Mouse (Mus musculus): ENCODE data around the gene Daw1. TPM values are rescaled to one million over a fixed set of nuclear protein-coding genes. Genes with fewer than 3 reads are reported as not detected.

Daw1 gene
- polyA plus RNA-seq, 1 experiment from 2014 or later = 0.08 TPM

DNA sequence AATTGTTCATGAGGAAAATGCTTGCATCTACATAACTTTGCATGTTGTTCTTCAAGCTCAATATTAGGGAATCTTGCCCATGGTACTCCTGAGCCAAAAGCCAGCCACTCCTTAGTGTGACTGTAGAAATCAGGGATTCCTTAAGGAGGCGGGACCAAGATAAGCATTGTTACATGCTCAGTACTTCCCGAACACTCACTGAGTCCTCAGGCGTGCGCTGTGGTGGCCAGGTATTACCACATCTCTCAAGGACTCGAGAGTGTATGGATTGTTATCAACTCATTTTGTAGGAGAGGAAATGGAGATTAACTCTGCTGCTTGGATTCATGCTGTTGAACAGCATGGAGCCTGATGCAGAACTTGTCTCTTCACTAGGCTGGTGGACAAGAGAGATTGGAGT is 17.5 kb upstream of the Daw1 start:
- ATAC-seq (ENCODE audit: insufficient read depth, low FRiP score, low read depth) = peak; percentile 56; the same call in 1 of the 2 replicates
- H3K9ac ChIP-seq = no peak overlapping the region
- WGBS = 77% methylated on average over 5 of the region's 5 CpGs

DNA sequence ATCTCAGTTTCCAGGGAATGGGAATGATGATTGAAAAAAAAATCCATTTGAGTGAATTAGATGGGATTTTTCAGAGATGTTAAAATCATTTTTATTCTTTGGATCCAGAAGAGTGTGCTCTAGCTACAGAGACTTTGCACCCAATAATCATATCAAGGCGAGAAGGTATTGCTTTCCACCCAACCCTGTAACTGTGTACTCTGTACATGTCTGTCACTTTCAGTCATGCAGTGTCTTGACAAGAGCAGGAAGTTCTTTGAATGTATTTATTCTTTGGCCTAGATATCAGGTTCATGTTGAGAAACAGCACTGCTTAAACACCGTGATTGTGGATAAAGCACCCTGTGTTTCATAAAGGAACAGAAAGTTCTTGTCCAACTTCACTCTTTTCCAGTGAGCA is 13.0 kb upstream of the Daw1 start:
- no peaks in the 10 kb centered on the region for H3K4me1 ChIP-seq
- H3K9ac ChIP-seq = no peak overlapping the region
- peak overlapping the region; percentile 42; the same call in 1 of the 2 replicates for H3K27ac ChIP-seq
- H3K4me3 ChIP-seq (replicated peaks) = no peak overlapping the region
- ATAC-seq (ENCODE audit: insufficient read depth, low FRiP score, low read depth) = peak; percentile 87
- H3K36me3 ChIP-seq = no peaks in the 10 kb centered on the region
- 71% methylated on average over 2 of the region's 2 CpGs for WGBS
- no peaks in the 10 kb centered on the region for H3K27me3 ChIP-seq (replicated peaks)
- no peaks in the 10 kb centered on the region for H3K9me3 ChIP-seq
- no peak overlapping the region for H3K4me2 ChIP-seq

More for the DNA sequence above, 17.5 kb upstream of the Daw1 start:
- Histone ChIP-seq H3K36me3 (no peaks in the 10 kb centered on the region), H3K27ac (no peak overlapping the region), H3K27me3 (replicated peaks) (no peaks in the 10 kb centered on the region), H3K4me1 (no peaks in the 10 kb centered on the region), H3K9me3 (no peaks in the 10 kb centered on the region), H3K4me2 (no peak overlapping the region), H3K4me3 (replicated peaks) (no peak overlapping the region)

DNA sequence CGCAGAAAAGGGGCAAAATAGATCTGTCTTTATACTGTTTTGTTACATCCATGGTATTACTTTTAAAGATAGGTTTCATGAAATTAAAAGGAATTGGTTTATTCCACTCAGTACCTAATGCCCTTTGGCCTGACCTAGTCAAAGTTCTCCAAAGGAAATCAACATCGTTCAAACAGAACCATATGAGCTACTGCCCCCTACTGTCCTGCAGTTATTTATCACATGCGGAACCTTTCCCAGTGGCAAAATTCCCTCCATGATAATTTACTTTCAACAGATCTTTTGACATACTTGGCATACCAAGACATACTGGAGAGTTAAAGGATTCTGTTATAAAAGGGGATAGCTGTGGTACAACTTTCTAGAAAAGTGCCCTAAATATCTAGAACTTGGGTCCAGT is 9.3 kb upstream of the Daw1 start:
- no peak overlapping the region for H3K9ac ChIP-seq
- no peak for ATAC-seq (ENCODE audit: insufficient read depth, low FRiP score, low read depth)
- 63% methylated on average over 3 of the region's 3 CpGs for WGBS

DNA sequence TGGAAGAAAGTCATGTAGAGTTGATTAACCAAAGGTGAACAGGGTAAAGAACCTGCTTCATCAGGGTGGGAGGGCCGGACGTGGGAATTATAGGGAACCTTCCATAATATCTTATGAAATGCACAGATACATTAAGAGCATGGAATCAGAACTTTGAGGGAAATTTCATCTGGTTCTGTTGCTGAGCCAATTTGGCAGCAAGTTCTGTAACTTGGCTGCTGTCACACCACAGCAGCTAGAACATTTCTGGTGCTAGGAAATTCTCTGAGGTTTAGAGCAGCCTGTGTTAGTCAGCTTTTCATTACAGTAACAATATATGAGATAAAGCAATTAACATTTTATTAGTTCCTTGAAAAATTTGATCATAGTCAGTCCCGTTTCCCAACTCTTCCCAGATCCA is 6.6 kb upstream of the Daw1 start:
- H3K9ac ChIP-seq = no peak overlapping the region
- no peak overlapping the region for H3K27ac ChIP-seq
- no peak overlapping the region for H3K4me3 ChIP-seq (replicated peaks)
- H3K36me3 ChIP-seq = no peaks in the 10 kb centered on the region
- H3K9me3 ChIP-seq = no peaks in the 10 kb centered on the region
- 68% methylated on average over 3 of the region's 3 CpGs for WGBS
- H3K27me3 ChIP-seq (replicated peaks) = no peaks in the 10 kb centered on the region
- H3K4me1 ChIP-seq = no peaks in the 10 kb centered on the region
- no peak overlapping the region for H3K4me2 ChIP-seq
- ATAC-seq (ENCODE audit: insufficient read depth, low FRiP score, low read depth) = no peak

More for the DNA sequence above, 9.3 kb upstream of the Daw1 start:
- H3K9me3 ChIP-seq = no peaks in the 10 kb centered on the region
- no peaks in the 10 kb centered on the region for H3K36me3 ChIP-seq
- H3K4me3 ChIP-seq (replicated peaks) = no peak overlapping the region
- H3K4me1 ChIP-seq = no peaks in the 10 kb centered on the region
- H3K4me2 ChIP-seq = no peak overlapping the region
- no peak overlapping the region for H3K27ac ChIP-seq
- H3K27me3 ChIP-seq (replicated peaks) = no peaks in the 10 kb centered on the region

DNA sequence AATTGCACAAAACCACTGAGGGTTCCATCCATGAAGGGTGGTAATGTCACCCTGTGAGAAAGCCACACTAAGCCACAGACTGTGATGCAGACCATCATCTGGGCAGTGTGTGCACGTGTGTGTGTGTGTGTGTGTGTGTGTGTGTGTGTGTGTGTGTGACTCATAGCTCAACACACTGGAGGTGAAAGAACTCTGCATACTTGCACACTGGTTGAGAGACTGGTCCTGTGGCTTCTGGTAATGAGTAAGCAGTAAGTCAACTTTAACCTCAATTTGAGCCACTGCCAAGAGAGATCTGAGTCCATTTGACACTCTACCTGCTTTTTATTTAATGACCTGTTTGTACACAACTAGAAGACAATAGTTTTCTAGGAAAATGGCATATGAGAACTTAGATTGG is 2.7 kb upstream of the Daw1 start:
- Histone ChIP-seq H3K4me2 (no peak overlapping the region), H3K9me3 (no peaks in the 10 kb centered on the region), H3K36me3 (no peaks in the 10 kb centered on the region), H3K4me1 (no peaks in the 10 kb centered on the region), H3K4me3 (replicated peaks) (no peak overlapping the region), H3K9ac (no peak overlapping the region), H3K27ac (no peak overlapping the region), H3K27me3 (replicated peaks) (no peaks in the 10 kb centered on the region)
- no peak for ATAC-seq (ENCODE audit: insufficient read depth, low FRiP score, low read depth)
- WGBS = 65% methylated on average over 1 of the region's 1 CpGs

DNA sequence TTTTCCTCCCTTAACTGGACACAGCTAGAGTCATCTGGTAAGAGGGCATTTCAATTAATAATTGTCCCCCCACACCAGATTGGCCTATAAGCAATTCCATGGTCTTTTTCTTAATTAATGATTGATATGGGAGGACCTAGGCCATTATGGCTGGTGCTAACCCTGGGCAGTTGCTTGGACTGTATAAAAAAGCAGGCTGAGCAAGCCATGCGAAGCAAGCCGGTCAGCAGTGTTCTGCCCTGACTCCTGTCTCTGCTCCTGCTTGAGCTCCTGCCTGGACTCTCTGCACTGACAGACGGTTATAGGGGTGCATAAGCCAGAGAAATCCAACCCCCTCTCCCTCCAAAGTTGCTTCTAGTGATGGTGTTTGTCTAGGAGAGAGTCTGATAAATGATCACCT is 2.1 kb downstream of the Daw1 start:
- no peaks in the 10 kb centered on the region for H3K9me3 ChIP-seq
- H3K36me3 ChIP-seq = no peaks in the 10 kb centered on the region
- no peak overlapping the region for H3K4me2 ChIP-seq
- WGBS = 57% methylated on average over 3 of the region's 3 CpGs
- no peak for ATAC-seq (ENCODE audit: insufficient read depth, low FRiP score, low read depth)
- no peaks in the 10 kb centered on the region for H3K4me1 ChIP-seq
- H3K27me3 ChIP-seq (replicated peaks) = no peaks in the 10 kb centered on the region
- no peak overlapping the region for H3K9ac ChIP-seq
- no peak overlapping the region for H3K27ac ChIP-seq
- H3K4me3 ChIP-seq (replicated peaks) = no peak overlapping the region

DNA sequence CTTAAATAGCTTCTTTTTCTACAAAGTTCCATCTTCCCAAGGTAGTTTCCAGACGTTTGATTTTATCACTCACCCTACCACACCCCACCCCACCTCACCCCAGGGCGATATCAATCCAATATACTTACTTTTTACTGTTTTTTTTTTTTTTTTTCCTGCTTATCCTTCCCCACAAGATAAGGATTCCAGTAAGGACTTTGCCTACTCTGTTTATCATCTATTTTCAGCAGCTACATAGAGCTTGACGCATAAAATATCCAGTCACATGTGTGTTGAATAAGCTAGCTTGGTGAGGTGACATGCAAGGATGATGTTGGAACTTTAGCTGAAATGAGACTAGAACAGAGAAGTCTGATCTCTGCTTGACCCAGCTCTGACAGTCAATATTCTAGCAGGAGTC is 4.5 kb downstream of the Daw1 start:
- 70% methylated on average over 3 of the region's 3 CpGs for WGBS
- no peaks in the 10 kb centered on the region for H3K9me3 ChIP-seq
- H3K27ac ChIP-seq = no peak overlapping the region
- ATAC-seq (ENCODE audit: insufficient read depth, low FRiP score, low read depth) = no peak
- H3K4me1 ChIP-seq = no peaks in the 10 kb centered on the region
- H3K9ac ChIP-seq = no peak overlapping the region
- H3K27me3 ChIP-seq (replicated peaks) = no peaks in the 10 kb centered on the region
- H3K4me2 ChIP-seq = no peak overlapping the region
- no peaks in the 10 kb centered on the region for H3K36me3 ChIP-seq
- no peak overlapping the region for H3K4me3 ChIP-seq (replicated peaks)

DNA sequence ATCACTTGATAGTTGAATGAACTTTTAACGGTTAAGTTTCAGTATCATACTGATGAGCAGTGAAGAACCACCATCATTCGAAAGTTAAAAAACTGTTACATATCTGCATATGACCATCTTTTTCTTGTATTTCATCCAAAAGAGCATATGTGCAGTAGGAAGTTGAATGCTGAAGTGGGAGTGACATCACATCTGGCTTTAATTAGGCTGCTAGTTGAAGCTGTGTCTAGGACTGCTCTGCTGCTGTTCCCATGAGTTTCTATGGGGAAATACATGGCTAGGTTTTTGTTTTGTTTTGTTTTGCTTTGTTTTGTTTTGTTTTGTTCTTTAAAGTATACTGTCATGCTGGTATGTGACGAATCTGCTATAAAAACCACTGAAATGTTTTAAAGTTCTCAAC is 9.6 kb downstream of the Daw1 start:
- Histone ChIP-seq H3K4me2 (no peak overlapping the region), H3K27me3 (replicated peaks) (no peaks in the 10 kb centered on the region), H3K9me3 (no peaks in the 10 kb centered on the region), H3K4me1 (no peaks in the 10 kb centered on the region), H3K36me3 (no peaks in the 10 kb centered on the region), H3K9ac (no peak overlapping the region), H3K4me3 (replicated peaks) (no peak overlapping the region), H3K27ac (no peak overlapping the region)
- 82% methylated on average over 3 of the region's 3 CpGs for WGBS
- ATAC-seq (ENCODE audit: insufficient read depth, low FRiP score, low read depth) = no peak

DNA sequence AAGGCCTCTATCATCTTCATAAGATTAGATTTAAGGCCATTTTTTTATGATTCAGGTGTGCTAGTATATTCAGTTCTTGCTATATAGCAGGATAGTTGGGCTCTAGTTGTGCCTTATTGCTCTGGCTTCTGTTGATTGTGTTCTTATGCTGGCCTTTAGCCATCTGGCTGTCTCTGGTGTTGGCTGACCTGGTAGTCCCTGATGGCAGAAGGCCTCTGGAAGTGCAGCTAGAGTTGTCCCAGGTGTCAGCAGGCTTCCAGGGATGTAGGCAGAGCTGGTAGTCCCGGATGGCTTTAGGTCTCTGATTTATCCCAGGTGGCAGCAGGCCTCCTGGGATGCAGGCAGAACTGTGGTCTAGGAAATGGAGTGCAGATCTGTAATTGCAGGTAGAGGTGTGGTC is 16.4 kb downstream of the Daw1 start:
- Histone ChIP-seq H3K27ac (no peak overlapping the region), H3K4me1 (no peaks in the 10 kb centered on the region), H3K4me3 (replicated peaks) (no peak overlapping the region), H3K36me3 (no peaks in the 10 kb centered on the region), H3K27me3 (replicated peaks) (no peaks in the 10 kb centered on the region), H3K4me2 (no peak overlapping the region), H3K9ac (no peak overlapping the region), H3K9me3 (no peaks in the 10 kb centered on the region)
- ATAC-seq (ENCODE audit: insufficient read depth, low FRiP score, low read depth) = no peak
- 49% methylated on average over 1 of the region's 1 CpGs for WGBS

DNA sequence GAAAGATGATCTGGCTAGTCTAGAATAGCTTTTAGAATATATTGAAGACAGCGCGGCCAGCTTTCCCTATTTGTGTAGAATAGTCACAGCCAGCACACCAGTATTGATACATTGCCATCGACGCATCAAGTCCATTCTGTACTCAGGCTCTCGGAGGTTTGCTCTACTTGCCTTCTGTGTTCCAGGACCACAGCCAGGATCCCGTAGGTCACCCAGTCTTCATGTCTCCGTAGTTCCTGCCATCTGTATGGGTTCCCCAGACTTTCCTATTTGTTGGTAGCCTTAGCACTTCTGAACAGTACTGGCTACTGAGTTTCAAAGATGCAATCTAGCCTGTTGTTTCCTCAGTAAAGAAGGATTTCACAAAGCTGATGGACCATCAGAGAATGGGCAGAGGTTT is 20.0 kb downstream of the Daw1 start:
- Histone ChIP-seq H3K4me1 (no peaks in the 10 kb centered on the region), H3K27me3 (replicated peaks) (no peaks in the 10 kb centered on the region), H3K4me2 (no peak overlapping the region), H3K9ac (no peak overlapping the region), H3K27ac (no peak overlapping the region), H3K36me3 (no peaks in the 10 kb centered on the region), H3K4me3 (replicated peaks) (no peak overlapping the region), H3K9me3 (no peaks in the 10 kb centered on the region)
- WGBS = 86% methylated on average over 7 of the region's 7 CpGs
- ATAC-seq (ENCODE audit: insufficient read depth, low FRiP score, low read depth) = no peak

DNA sequence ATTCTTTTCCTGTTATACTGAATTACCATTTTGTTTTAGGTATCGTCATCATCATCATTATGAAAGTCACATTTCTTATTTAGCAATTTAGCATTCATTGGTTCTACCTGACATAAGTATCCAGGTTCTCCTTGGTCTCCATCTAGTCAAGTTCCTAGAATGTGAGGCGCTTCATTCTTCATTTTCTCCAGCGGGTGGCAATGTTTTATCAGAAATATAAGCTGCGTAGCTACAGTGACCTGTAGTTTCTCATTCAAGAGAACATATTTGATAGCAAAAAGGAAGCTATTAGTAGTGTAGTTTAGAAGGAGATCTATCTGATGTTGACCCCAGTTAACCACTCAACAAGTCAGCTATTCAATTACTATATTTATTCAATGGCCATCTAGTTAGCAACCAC is 21.9 kb downstream of the Daw1 start:
- H3K4me2 ChIP-seq = no peak overlapping the region
- no peak overlapping the region for H3K27ac ChIP-seq
- ATAC-seq (ENCODE audit: insufficient read depth, low FRiP score, low read depth) = no peak
- no peaks in the 10 kb centered on the region for H3K27me3 ChIP-seq (replicated peaks)
- H3K4me1 ChIP-seq = no peaks in the 10 kb centered on the region
- no peak overlapping the region for H3K9ac ChIP-seq
- no peak overlapping the region for H3K4me3 ChIP-seq (replicated peaks)
- no peaks in the 10 kb centered on the region for H3K36me3 ChIP-seq
- no peaks in the 10 kb centered on the region for H3K9me3 ChIP-seq
- WGBS = 56% methylated on average over 4 of the region's 4 CpGs

DNA sequence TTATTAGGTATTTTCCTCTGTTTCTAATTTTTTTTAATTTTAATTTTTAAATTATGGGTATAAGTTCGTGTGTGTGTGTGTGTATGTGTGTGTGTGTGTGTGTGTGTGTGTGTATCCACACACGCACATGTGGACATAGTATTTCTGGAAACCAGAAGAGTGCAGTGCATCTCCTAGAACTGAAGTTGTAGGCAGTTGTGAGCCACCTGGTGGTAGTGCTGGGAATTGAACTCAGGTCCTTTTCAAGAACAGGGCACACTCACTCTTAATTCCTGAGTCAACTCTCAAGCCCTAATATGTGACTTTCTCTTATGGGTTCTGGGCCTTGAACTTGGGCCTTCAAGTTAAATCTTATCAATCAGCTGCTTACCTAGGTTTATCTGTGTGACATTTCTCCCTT is 27.6 kb downstream of the Daw1 start:
- 63% methylated on average over 2 of the region's 2 CpGs for WGBS
- H3K27me3 ChIP-seq (replicated peaks) = no peaks in the 10 kb centered on the region

DNA sequence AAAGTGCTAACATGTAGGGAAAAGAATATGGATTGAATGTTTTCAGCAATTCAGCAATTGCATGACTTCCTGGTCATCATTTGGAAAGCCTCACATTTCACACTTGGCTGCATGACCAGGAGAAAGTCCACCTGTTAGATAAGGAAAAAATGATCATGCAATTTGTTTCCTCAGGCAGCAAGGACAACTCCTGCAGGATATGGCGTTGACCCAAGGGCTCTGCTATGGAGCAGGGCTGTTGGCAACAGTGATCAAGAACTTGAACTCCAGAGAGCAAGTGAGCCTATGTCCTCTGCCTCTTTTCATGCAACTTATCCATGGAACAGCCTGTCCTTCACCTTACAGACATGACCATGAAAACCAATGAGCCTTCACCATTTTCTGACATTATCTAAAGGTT is 50.4 kb downstream of the Daw1 start:
- WGBS = 67% methylated on average over 1 of the region's 1 CpGs
- ATAC-seq (ENCODE audit: insufficient read depth, low FRiP score, low read depth) = no peak
- Histone ChIP-seq H3K4me2 (no peak overlapping the region), H3K36me3 (no peaks in the 10 kb centered on the region), H3K27me3 (replicated peaks) (no peaks in the 10 kb centered on the region), H3K4me3 (replicated peaks) (no peak overlapping the region), H3K9ac (no peak overlapping the region), H3K4me1 (no peaks in the 10 kb centered on the region), H3K27ac (no peak overlapping the region), H3K9me3 (no peaks in the 10 kb centered on the region)

More for the DNA sequence above, 27.6 kb downstream of the Daw1 start:
- no peaks in the 10 kb centered on the region for H3K36me3 ChIP-seq
- H3K9me3 ChIP-seq = no peaks in the 10 kb centered on the region
- no peaks in the 10 kb centered on the region for H3K4me1 ChIP-seq
- no peak for ATAC-seq (ENCODE audit: insufficient read depth, low FRiP score, low read depth)
- H3K27ac ChIP-seq = no peak overlapping the region
- no peak overlapping the region for H3K4me2 ChIP-seq
- no peak overlapping the region for H3K9ac ChIP-seq
- H3K4me3 ChIP-seq (replicated peaks) = no peak overlapping the region

Data from stomach, embryonic 15.5 days (tissue).